23 mouse cellular contexts compared by ENCODE assay signal in genomic region chr19:14453486-14453885, GRCm38 (mm10).
A peak's percentile ranks its signal among the peaks of the same experiment; 100 is the strongest.
DNase-seq lines count a peak whose midpoint lies in the region; ATAC-seq and TF ChIP-seq lines count a peak whose summit lies in the region.
"Had no signal": no experiment of that assay in that cellular context is flagged by ENCODE, and none has a peak within 500 bp of the region (broad histone marks: within the 10 kb centered on the region; RNA-seq: fewer than 3 reads in every experiment).

No protein-coding gene starts in this region.

- WGBS in midbrain, postnatal 0 days, result 88% methylated on average over 10 of the region's 10 CpGs
- WGBS in midbrain, embryonic 10.5 days, result 93% methylated on average over 10 of the region's 10 CpGs

- no peak overlapping the region for H3K27ac ChIP-seq in midbrain, postnatal 0 days (ENCODE audit: low read depth, low read length)
- no peak overlapping the region for H3K27ac ChIP-seq in midbrain, embryonic 10.5 days (replicated peaks)
- H3K27ac ChIP-seq: embryonic facial prominence, embryonic 10.5 days; forebrain, embryonic 13.5 days; heart, adult 2 months; kidney, embryonic 15.5 days; limb, embryonic 13.5 days; liver, embryonic 14.5 days; lung, embryonic 15.5 days; macrophage; neural tube, embryonic 12.5 days; stomach, embryonic 15.5 days had no signal

- no peaks in the 10 kb centered on the region for H3K4me1 ChIP-seq in midbrain, postnatal 0 days (ENCODE audit: insufficient read depth, low read length)
- H3K4me1 ChIP-seq in midbrain, embryonic 10.5 days, result peaks cover 17% of the 10 kb centered on the region
- H3K4me1 ChIP-seq: embryonic facial prominence, embryonic 10.5 days; kidney, embryonic 15.5 days; lung, embryonic 15.5 days; neural tube, embryonic 12.5 days; stomach, embryonic 15.5 days had no signal

- no peak for TF ChIP-seq CTCF in midbrain, postnatal 0 days (IDR thresholded peaks at IDR 0.05)

- no peak overlapping the region for H3K9ac ChIP-seq in midbrain, postnatal 0 days (replicated peaks; ENCODE audit: low read length, poor library complexity, severe bottlenecking)
- H3K9ac ChIP-seq: forebrain, embryonic 13.5 days; kidney, embryonic 15.5 days; limb, embryonic 13.5 days; liver, embryonic 14.5 days; lung, embryonic 15.5 days; neural tube, embryonic 12.5 days; stomach, embryonic 15.5 days had no signal

- H3K4me2 ChIP-seq in midbrain, postnatal 0 days (ENCODE audit: low read depth, low read length, poor library complexity, severe bottlenecking), result no peak overlapping the region
- H3K4me2 ChIP-seq: forebrain, embryonic 13.5 days; kidney, embryonic 15.5 days; limb, embryonic 13.5 days; lung, embryonic 15.5 days; midbrain, embryonic 11.5 days; neural tube, embryonic 12.5 days; stomach, embryonic 15.5 days had no signal

- peak; percentile 27 for DNase-seq in midbrain, postnatal 0 days (ENCODE audit: low spot score)
- DNase-seq in midbrain, embryonic 10.5 days (ENCODE audit: low spot score), result no peak
- peak; percentile 17 for DNase-seq in cerebellum, adult 11 months
- peak; percentile 24 for DNase-seq in cerebellum, adult 9-10 months
- no peak for DNase-seq in ovary, postnatal 36 days (ENCODE audit: low spot score)
- DNase-seq in spleen, postnatal 10 days (ENCODE audit: low spot score in 2 of 2), result no peak
- DNase-seq: adrenal gland, postnatal 10 days; gastrocnemius, postnatal 14 days; heart, adult 2 months; right cerebral cortex, postnatal 14 days; thymus, adult 18-20 months had no signal

- no peak for ATAC-seq in midbrain, postnatal 0 days (ENCODE audit: low FRiP score)
- ATAC-seq in frontal cortex, adult (ENCODE audit: low TSS enrichment), result no peak
- ATAC-seq: forebrain, embryonic 13.5 days; intestine, embryonic 16.5 days had no signal

- no peaks in the 10 kb centered on the region for H3K9me3 ChIP-seq in midbrain, postnatal 0 days (ENCODE audit: low read length)
- H3K9me3 ChIP-seq in midbrain, embryonic 10.5 days (replicated peaks), result no peaks in the 10 kb centered on the region
- H3K9me3 ChIP-seq: embryonic facial prominence, embryonic 10.5 days; forebrain, embryonic 13.5 days; kidney, embryonic 15.5 days; limb, embryonic 13.5 days; lung, embryonic 15.5 days; neural tube, embryonic 12.5 days; stomach, embryonic 15.5 days had no signal

- H3K27me3 ChIP-seq in midbrain, postnatal 0 days (ENCODE audit: insufficient read depth, low read length), result no peaks in the 10 kb centered on the region
- H3K27me3 ChIP-seq in midbrain, embryonic 10.5 days (ENCODE audit: low read depth, poor library complexity, severe bottlenecking), result no peaks in the 10 kb centered on the region
- H3K27me3 ChIP-seq: forebrain, embryonic 13.5 days; kidney, embryonic 15.5 days; limb, embryonic 13.5 days; lung, embryonic 15.5 days; neural tube, embryonic 12.5 days; stomach, embryonic 15.5 days had no signal

- H3K36me3 ChIP-seq in midbrain, postnatal 0 days (ENCODE audit: insufficient read depth, low read length), result peaks cover 24% of the 10 kb centered on the region
- H3K36me3 ChIP-seq in midbrain, embryonic 10.5 days, result peaks cover 89% of the 10 kb centered on the region

- H3K4me3 ChIP-seq in midbrain, postnatal 0 days (ENCODE audit: low read depth, low read length), result no peak overlapping the region
- no peak overlapping the region for H3K4me3 ChIP-seq in midbrain, embryonic 10.5 days
- H3K4me3 ChIP-seq: embryonic facial prominence, embryonic 10.5 days; forebrain, embryonic 13.5 days; heart, adult 2 months; kidney, embryonic 15.5 days; limb, embryonic 13.5 days; lung, embryonic 15.5 days; neural tube, embryonic 12.5 days; stomach, embryonic 15.5 days had no signal

Comparison
In these comparisons a context has a peak if more than half of its experiments do, and no peak if none do; other contexts are left out.
1. DNase-seq: peak in midbrain, postnatal 0 days (single experiment), cerebellum, adult 11 months (single experiment) and cerebellum, adult 9-10 months (single experiment); none in midbrain, embryonic 10.5 days (single experiment), ovary, postnatal 36 days (single experiment) and spleen, postnatal 10 days (0 of 2).